Mouse (Mus musculus) frontal cortex, adult (tissue): ENCODE data around the gene Sowahc.

Experiments
- ATAC-seq: cut with Nextera tagmentation; 2 replicates; pipeline ENCODE4 v1.9.2; 2017; ENCODE audit warnings: mild to moderate bottlenecking, moderate library complexity, mixed read lengths; ENCODE audit not compliant: low TSS enrichment

Gene Sowahc

GRCm38 (mm10) chr10:59253541-59254079 lies 31.9 kb downstream of the Sowahc start:
- no peak for ATAC-seq

DNA sequence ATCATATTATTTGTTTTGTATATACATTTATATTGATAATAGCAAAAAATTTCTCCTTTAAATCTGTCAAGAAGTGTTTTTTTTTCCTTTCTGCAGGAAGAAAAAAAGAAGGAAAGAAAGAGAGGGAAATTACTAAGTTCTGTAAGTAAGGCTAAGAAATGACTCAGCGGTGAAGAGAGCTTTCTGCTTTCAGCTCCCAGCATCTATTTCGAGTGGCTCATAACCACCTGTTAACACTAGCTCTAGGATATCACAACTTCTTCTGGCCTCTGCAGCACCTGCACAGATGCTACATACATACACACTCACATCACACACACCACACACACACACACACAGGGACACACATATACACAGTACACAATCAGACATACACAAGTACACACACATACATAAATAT lies 34.8 kb downstream of the Sowahc start:
- ATAC-seq, result no peak

- peak; percentile 55; the same call in 1 of the 2 replicates for ATAC-seq
These were observed 37.8 kb downstream of the Sowahc start for GRCm38 (mm10) chr10:59259572-59259971.

- no peak for ATAC-seq
These were observed 39.9 kb downstream of the Sowahc start for GRCm38 (mm10) chr10:59261603-59262002.

DNA sequence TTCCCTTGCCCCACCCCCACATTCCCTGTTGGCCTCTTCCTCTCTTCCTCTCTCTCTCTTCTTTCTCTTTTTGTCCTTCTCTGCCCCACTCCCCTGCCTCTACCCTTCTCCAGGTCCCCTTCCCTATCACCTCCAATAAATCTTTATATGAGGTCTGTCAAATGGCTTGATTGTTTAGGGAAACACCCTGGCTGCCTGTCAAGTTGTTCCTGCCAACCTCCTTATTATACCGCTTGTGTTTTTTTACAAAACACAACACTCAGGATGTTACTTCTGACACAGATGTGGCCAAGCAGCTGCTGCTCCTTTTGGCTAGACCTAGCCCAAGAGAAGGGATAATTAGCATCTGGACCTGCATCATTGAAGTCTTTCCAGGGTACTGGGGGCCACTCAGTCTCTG lies 40.3 kb downstream of the Sowahc start:
- no peak for ATAC-seq

DNA sequence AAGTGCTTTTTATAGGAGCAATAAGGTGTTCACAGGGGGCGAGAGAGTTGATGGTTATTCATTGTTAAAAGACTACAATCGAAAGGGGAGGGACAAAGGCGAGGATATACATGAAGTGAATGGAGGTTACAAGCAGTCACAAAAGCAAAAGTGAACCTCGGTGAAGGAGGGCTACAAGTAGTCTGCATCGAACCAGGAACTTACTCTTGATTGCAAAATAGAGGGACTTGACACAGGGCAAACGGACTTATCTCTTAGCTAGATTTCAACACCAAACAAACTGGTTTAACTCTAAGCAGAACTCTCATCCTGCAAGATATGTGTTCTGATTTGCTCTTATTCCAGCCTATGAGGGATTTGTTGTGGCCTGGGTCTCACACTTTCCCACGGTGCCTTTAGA lies 41.2 kb downstream of the Sowahc start:
- no peak for ATAC-seq

- no peak for ATAC-seq
These were observed 43.3 kb downstream of the Sowahc start for GRCm38 (mm10) chr10:59265067-59265466.

DNA sequence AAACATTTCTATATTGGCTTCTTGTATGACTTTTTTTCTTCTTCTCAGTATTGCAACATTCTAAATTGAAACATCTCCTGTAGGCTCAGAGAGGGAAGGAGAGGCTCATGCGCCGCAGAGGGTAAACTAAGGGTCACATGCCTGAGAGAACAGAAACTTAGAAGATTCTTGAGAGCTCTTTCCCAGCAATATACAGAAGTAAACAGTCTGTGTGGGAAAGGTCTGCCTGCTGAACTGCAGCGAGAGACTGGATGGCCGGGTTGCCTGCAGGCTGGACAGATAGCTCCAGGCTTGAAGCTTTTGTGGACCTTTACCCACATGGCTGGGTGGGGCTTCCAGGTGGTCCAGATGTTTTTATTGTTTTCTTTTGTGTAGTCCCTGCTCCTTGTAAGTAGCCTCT lies 43.9 kb downstream of the Sowahc start:
- no peak for ATAC-seq

DNA sequence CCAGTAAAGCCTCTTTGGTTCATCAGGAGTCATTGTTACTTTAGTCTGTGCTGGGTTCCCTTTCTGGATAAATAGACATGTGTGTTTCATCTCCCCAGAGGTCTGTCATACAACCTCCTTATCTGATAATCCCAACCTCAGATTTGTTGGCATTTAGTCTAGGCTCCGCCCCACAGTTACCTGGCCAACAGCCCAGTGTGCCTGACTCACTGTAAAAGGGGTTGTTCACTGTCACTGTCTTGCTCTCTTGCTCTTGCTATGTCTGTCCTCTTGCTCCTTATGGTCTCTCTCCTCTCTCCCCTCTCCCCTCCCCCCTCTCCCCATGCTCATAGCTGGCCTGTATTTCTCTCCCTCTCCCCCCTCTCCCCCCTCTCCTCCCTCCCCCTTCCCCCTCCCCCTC lies 44.3 kb downstream of the Sowahc start:
- no peak for ATAC-seq

- no peak for ATAC-seq
These were observed 45.5 kb downstream of the Sowahc start for GRCm38 (mm10) chr10:59267275-59267674.

DNA sequence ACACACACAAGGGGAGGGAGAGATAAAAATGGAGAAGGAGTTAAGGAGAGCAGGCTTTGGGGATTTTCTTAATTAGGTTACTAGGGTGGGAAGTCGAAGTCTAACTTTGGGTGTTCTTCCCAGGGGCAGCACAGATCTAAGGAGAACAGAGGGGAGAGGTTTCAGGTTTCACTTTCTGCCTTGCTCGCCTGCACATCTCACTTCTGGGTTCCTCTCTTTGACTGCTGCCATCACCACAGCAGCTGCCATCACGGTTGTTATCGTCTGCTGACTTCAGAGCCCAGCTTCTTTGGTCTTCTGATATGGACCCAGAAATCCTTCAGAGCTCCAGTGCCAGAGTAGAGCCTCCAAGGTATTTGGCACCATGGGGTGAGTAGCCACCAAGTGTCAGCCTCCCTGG lies 46.4 kb downstream of the Sowahc start:
- ATAC-seq, result no peak

DNA sequence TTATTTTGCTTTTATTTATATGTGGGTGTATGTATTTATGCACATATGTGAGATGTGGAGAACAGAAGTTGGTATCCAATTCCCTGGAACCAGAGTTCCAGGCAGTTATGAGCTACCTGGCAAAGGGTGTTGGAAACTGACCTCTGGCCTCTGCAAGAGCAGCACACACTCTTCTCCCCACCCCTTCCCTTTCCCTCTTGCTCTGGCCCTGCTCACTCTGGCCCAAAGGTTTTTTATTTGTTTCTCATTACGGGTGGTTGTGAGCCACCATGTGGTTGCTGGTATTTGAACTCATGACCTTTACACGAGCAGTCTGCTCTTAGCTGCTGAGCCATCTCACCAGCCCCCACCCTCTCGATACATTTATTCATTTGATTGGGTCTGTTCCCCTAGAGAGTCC lies 47.0 kb downstream of the Sowahc start:
- ATAC-seq, result no peak

- no peak for ATAC-seq
These were observed 54.0 kb downstream of the Sowahc start for GRCm38 (mm10) chr10:59275745-59276144.
